Mouse (Mus musculus) brain, embryonic 14.5 days (tissue): ENCODE results near the gene Avil.

ENCODE experiments used
- CTCF ChIP-seq: fragments of 200-500 bp; IDR thresholded peaks from 2 replicates; pipeline ENCODE4 v1.5.1; 2012; ENCODE audit warnings: inconsistent platforms, mild to moderate bottlenecking, moderate library complexity, borderline replicate concordance; ENCODE audit not compliant: insufficient read depth, insufficient read length; ENCODE audit errors: extremely low read depth
- POLR2A ChIP-seq: fragments of 200-500 bp; IDR thresholded peaks from 2 replicates; pipeline ENCODE4 v1.6.1; 2012; ENCODE audit warnings: mild to moderate bottlenecking, inconsistent platforms, borderline replicate concordance; ENCODE audit not compliant: poor library complexity, insufficient read depth, insufficient read length, severe bottlenecking; ENCODE audit errors: extremely low read depth

DNA sequence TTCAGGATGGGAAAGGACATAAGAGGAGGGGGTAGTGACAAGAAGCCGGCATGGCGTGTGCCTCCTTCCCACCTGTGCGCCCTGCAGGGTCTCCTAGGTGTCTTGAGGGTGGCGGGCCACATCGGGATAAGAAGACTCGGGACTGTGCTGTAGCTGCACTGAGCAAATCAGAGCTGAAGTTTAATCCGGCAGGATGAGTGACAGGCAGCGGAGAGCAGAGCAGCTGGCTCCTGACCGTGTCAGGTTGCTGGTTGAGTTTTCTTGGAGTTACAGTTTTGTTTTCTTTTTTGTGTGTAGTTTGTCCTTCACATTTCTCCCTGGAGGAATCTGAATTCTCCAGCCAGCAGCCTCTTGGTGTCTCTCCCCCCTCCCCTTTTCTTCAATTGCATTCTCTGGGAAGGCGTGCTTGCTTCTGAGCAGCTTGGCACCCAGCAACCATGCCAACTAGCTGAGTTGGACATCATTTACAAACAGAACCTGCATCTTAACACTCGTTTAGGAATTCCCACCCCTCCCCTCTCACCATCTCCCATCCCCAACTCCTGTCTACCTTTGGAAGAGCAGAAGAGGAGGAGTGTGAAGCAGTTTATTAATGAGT, 19.5 kb upstream of the Avil start:
- TF ChIP-seq POLR2A (no peak), CTCF (no peak)
